8 mouse cellular contexts compared by ENCODE assay signal in the genomic region with DNA sequence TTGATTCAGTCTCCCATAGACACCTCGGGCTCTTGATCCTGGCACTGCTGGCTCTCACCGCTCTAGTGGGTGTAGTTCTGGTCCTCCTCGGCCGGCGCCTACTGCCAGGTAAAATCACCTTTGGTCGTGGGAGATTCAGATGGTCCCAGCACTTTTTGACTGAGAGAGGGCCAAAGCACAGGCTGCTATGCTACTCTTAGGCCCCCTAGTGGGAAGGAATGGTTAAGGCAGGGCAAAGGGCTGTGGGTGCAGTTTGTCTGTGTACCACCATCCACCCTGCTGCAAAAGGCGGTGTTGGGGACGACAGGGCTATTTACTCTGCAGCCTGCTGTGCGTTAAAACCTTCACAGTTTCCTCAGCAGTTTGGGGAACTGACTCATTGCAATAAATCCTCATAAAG. TPM values are rescaled to one million over a fixed set of nuclear protein-coding genes. Genes with fewer than 3 reads are reported as not detected.
DNase-seq lines count a peak whose midpoint lies in the region; ATAC-seq lines count a peak whose summit lies in the region.

No protein-coding gene starts in this region.

- ATAC-seq in inflammation-experienced regulatory T-cells, adult 6 months: peak; percentile 97
- peak; percentile 71; the same call in 1 of the 2 replicates for ATAC-seq in limb, embryonic 13.5 days (ENCODE audit: low FRiP score, low read depth)
- ATAC-seq in midbrain, embryonic 14.5 days (ENCODE audit: low FRiP score, low TSS enrichment): peak; percentile 69; the same call in 1 of the 2 replicates

- peaks cover 30% of the 10 kb centered on the region for H3K4me1 ChIP-seq in limb, embryonic 13.5 days
- H3K4me1 ChIP-seq in midbrain, embryonic 14.5 days (ENCODE audit: control insufficient read depth, insufficient read depth, low read length): peaks cover 7% of the 10 kb centered on the region

- peak overlapping the region; percentile 72 for H3K4me2 ChIP-seq in limb, embryonic 13.5 days (replicated peaks)
- peak overlapping the region; percentile 59 for H3K4me2 ChIP-seq in midbrain, embryonic 14.5 days (ENCODE audit: low read length)

- DNase-seq in urinary bladder, postnatal 14 days (ENCODE audit: low spot score): peak; percentile 78
- DNase-seq in urinary bladder, adult 2 months (ENCODE audit: low spot score): no peak
- DNase-seq in cerebellum, postnatal 25 days: peak; percentile 74 to 82
- DNase-seq in gastrocnemius, postnatal 10 days: peak; percentile 65
- DNase-seq in midbrain, embryonic 14.5 days: peak; percentile 83
- DNase-seq in spleen, adult 18-20 months: peak; percentile 31 to 66

- no peaks in the 10 kb centered on the region for H3K9me3 ChIP-seq in limb, embryonic 13.5 days
- no peaks in the 10 kb centered on the region for H3K9me3 ChIP-seq in midbrain, embryonic 14.5 days (ENCODE audit: control insufficient read depth, low read length)

- H3K27ac ChIP-seq in limb, embryonic 13.5 days: no peak overlapping the region
- no peak overlapping the region for H3K27ac ChIP-seq in midbrain, embryonic 14.5 days (replicated peaks; ENCODE audit: low read depth, low read length)

- 7% methylated on average over 9 of the region's 9 CpGs for WGBS in limb, embryonic 13.5 days
- WGBS in midbrain, embryonic 14.5 days: 10% methylated on average over 9 of the region's 9 CpGs

- H3K4me3 ChIP-seq in limb, embryonic 13.5 days: peak overlapping the region; percentile 46
- H3K4me3 ChIP-seq in midbrain, embryonic 14.5 days (replicated peaks; ENCODE audit: low read depth, low read length): peak overlapping the region; percentile 32

- no peaks in the 10 kb centered on the region for H3K36me3 ChIP-seq in limb, embryonic 13.5 days
- no peaks in the 10 kb centered on the region for H3K36me3 ChIP-seq in midbrain, embryonic 14.5 days (ENCODE audit: control insufficient read depth, insufficient read depth, low read length)

- peak overlapping the region; percentile 60 for H3K9ac ChIP-seq in limb, embryonic 13.5 days
- H3K9ac ChIP-seq in midbrain, embryonic 14.5 days (replicated peaks; ENCODE audit: low read length): 0 out of 2 replicates have a peak overlapping the region, but pooled peaks have one; percentile 23

- H3K27me3 ChIP-seq in limb, embryonic 13.5 days: peaks cover 52% of the 10 kb centered on the region
- peaks cover 20% of the 10 kb centered on the region for H3K27me3 ChIP-seq in midbrain, embryonic 14.5 days (ENCODE audit: control insufficient read depth, insufficient read depth, low read length)

RNA-seq across cellular contexts. Expression of gene Il17rc, which starts 2.2 kb away (rescaled TPM):
- polyA plus RNA-seq in urinary bladder, adult 2 months (2012; rRNA removed): 62.5 and 65.3 TPM in 2 replicates
- total RNA-seq in gastrocnemius, postnatal 10 days (2021): 1 to 10 TPM; 5.9 to 9.1 TPM
- under 1 TPM in 2 of 3 experiments, not detected in 1; 0.32 to 0.47 TPM for polyA plus RNA-seq in inflammation-experienced regulatory T-cells, adult 6 months (2017; shearing (Covaris generic))
- polyA plus RNA-seq in limb, embryonic 13.5 days (2015; fragmentation: Nextera tagmentation; extraction: Ambion mirVana): 9.9 and 10.5 TPM in 2 replicates
- polyA plus RNA-seq in midbrain, embryonic 14.5 days (2014; fragmentation: Nextera tagmentation; extraction: Ambion mirVana): 0.77 and 0.93 TPM in 2 replicates

RNA-seq across cellular contexts. Expression of gene Il17re, which starts 10.7 kb away (rescaled TPM):
- polyA plus RNA-seq in urinary bladder, adult 2 months (2012; rRNA removed): 71.8 and 87.7 TPM in 2 replicates
- under 1 TPM; 0.45 to 0.61 TPM for total RNA-seq in gastrocnemius, postnatal 10 days (2021)
- 1 to 10 TPM in 2 of 3 experiments, under 1 TPM in 1; 0.69 to 8.2 (median 1.9) TPM for polyA plus RNA-seq in inflammation-experienced regulatory T-cells, adult 6 months (2017; shearing (Covaris generic))
- 6.5 and 6.6 TPM in 2 replicates for polyA plus RNA-seq in limb, embryonic 13.5 days (2015; fragmentation: Nextera tagmentation; extraction: Ambion mirVana)
- polyA plus RNA-seq in midbrain, embryonic 14.5 days (2014; fragmentation: Nextera tagmentation; extraction: Ambion mirVana): 0.09 TPM in 1 of 2 replicates, not detected in the other

RNA-seq across cellular contexts. Expression of gene Creld1, which starts 14.1 kb away (rescaled TPM):
- polyA plus RNA-seq in urinary bladder, adult 2 months (2012; rRNA removed): 46.1 and 58.4 TPM in 2 replicates
- 10 to 100 TPM; 33.8 to 39.8 TPM for total RNA-seq in gastrocnemius, postnatal 10 days (2021)
- polyA plus RNA-seq in inflammation-experienced regulatory T-cells, adult 6 months (2017; shearing (Covaris generic)): 1 to 10 TPM; 6.1 to 9.2 (median 8.1) TPM
- polyA plus RNA-seq in limb, embryonic 13.5 days (2015; fragmentation: Nextera tagmentation; extraction: Ambion mirVana): 14.9 and 17.1 TPM in 2 replicates
- polyA plus RNA-seq in midbrain, embryonic 14.5 days (2014; fragmentation: Nextera tagmentation; extraction: Ambion mirVana): 49.7 and 51.1 TPM in 2 replicates

RNA-seq across cellular contexts. Expression of gene Jagn1, which starts 26.7 kb away (rescaled TPM):
- polyA plus RNA-seq in urinary bladder, adult 2 months (2012; rRNA removed): 54.5 and 61.3 TPM in 2 replicates
- 10 to 100 TPM; 27.9 to 32.7 TPM for total RNA-seq in gastrocnemius, postnatal 10 days (2021)
- 10 to 100 TPM; 50.3 to 60.1 (median 56.3) TPM for polyA plus RNA-seq in inflammation-experienced regulatory T-cells, adult 6 months (2017; shearing (Covaris generic))
- 88.2 and 89.7 TPM in 2 replicates for polyA plus RNA-seq in limb, embryonic 13.5 days (2015; fragmentation: Nextera tagmentation; extraction: Ambion mirVana)
- 86.1 and 96.9 TPM in 2 replicates for polyA plus RNA-seq in midbrain, embryonic 14.5 days (2014; fragmentation: Nextera tagmentation; extraction: Ambion mirVana)

RNA-seq across cellular contexts. Expression of gene Prrt3, which starts 32.7 kb away (rescaled TPM):
- 0.10 and 0.18 TPM in 2 replicates for polyA plus RNA-seq in urinary bladder, adult 2 months (2012; rRNA removed)
- under 1 TPM; 0.20 to 0.23 TPM for total RNA-seq in gastrocnemius, postnatal 10 days (2021)
- polyA plus RNA-seq in inflammation-experienced regulatory T-cells, adult 6 months (2017; shearing (Covaris generic)): under 1 TPM in 1 of 3 experiments, not detected in 2; 0.17 TPM
- 0.94 and 1.2 TPM in 2 replicates for polyA plus RNA-seq in limb, embryonic 13.5 days (2015; fragmentation: Nextera tagmentation; extraction: Ambion mirVana)
- 8.2 and 10.6 TPM in 2 replicates for polyA plus RNA-seq in midbrain, embryonic 14.5 days (2014; fragmentation: Nextera tagmentation; extraction: Ambion mirVana)
